Mouse (Mus musculus) MEL (cell line): ENCODE data around the gene Mrpl49. TPM values are rescaled to one million over a fixed set of nuclear protein-coding genes. Genes with fewer than 3 reads are reported as not detected.

Source experiments
- DNase-seq: peaks from one replicate; pipeline ENCODE4 v3.0.0; 2011; ENCODE audit warnings: low read depth, low spot score
- H3K27ac ChIP-seq: 2 replicates; pipeline ENCODE4 v1.5.1; 2012; ENCODE audit warnings: low read depth, mild to moderate bottlenecking, control low read depth, low read length, moderate library complexity; ENCODE audit not compliant: control insufficient read depth
- H3K27me3 ChIP-seq, 2 experiments: fragments of 150-350 bp in 1 of 2; sonication (generic) in 1 of 2; 2 replicates each; pipeline ENCODE4 v1.6.1; 2012; ENCODE audit warnings: low read length in 2 of 2, mild to moderate bottlenecking in 2 of 2, improper control_type of control experiment in 1 of 2, moderate library complexity in 1 of 2; ENCODE audit not compliant: insufficient read depth in 2 of 2, control insufficient read depth in 1 of 2
- H3K36me3 ChIP-seq, 2 experiments: 2 replicates each; pipeline ENCODE4 v1.6.1; 2012 to 2014; ENCODE audit warnings: low read length in 2 of 2, improper control_type of control experiment in 1 of 2, inconsistent platforms in 1 of 2, mild to moderate bottlenecking in 1 of 2; ENCODE audit not compliant: insufficient read depth in 2 of 2, control insufficient read depth in 1 of 2
- H3K4me1 ChIP-seq, 2 experiments: fragments of 150-350 bp in 1 of 2; sonication (generic) in 1 of 2; 2 replicates each; pipeline ENCODE4 v1.6.1; 2012; ENCODE audit warnings: low read length in 2 of 2, improper control_type of control experiment in 1 of 2, mild to moderate bottlenecking in 1 of 2; ENCODE audit not compliant: insufficient read depth in 2 of 2, control insufficient read depth in 1 of 2
- H3K4me3 ChIP-seq, 2 experiments: fragments of 150-350 bp in 1 of 2; sonication (generic) in 1 of 2; 2 replicates each; pipeline ENCODE4 v1.5.1; 2012; ENCODE audit warnings: low read depth in 2 of 2, low read length in 2 of 2, mild to moderate bottlenecking in 2 of 2, moderate library complexity in 2 of 2, control low read depth in 1 of 2, improper control_type of control experiment in 1 of 2; ENCODE audit not compliant: control insufficient read depth in 1 of 2, insufficient read depth in 1 of 2
- H3K79me2 ChIP-seq: 2 replicates; pipeline ENCODE4 v1.6.1; 2012; ENCODE audit warnings: mild to moderate bottlenecking, low read length, moderate library complexity; ENCODE audit not compliant: control insufficient read depth, poor library complexity, insufficient read depth
- H3K9ac ChIP-seq: 2 replicates; pipeline ENCODE4 v1.6.1; 2012; ENCODE audit warnings: low read depth, mild to moderate bottlenecking, control low read depth, low read length, moderate library complexity; ENCODE audit not compliant: control insufficient read depth, poor library complexity, severe bottlenecking
- H3K9me3 ChIP-seq: fragments of 150-350 bp; sonication (generic); replicated peaks from 2 replicates; pipeline ENCODE4 v1.6.1; 2012; ENCODE audit warnings: mild to moderate bottlenecking, low read length, improper control_type of control experiment, moderate library complexity; ENCODE audit not compliant: insufficient read depth
- BHLHE40 ChIP-seq: IDR thresholded peaks from 2 replicates; pipeline ENCODE4 v1.6.1; 2012; ENCODE audit warnings: low read depth, mild to moderate bottlenecking, inconsistent platforms, low read length, improper control_type of control experiment, borderline replicate concordance
- E2F4 ChIP-seq: IDR thresholded peaks from 2 replicates; pipeline ENCODE4 v1.6.1; 2011; ENCODE audit warnings: low read depth, low read length, improper control_type of control experiment, borderline replicate concordance
- ELF1 ChIP-seq: IDR thresholded peaks from 2 replicates; pipeline ENCODE4 v1.6.1; 2014; ENCODE audit warnings: low read depth, mild to moderate bottlenecking, inconsistent platforms, low read length, improper control_type of control experiment, moderate library complexity
- EP300 ChIP-seq, 2 experiments: IDR thresholded peaks; 2 replicates each; pipeline ENCODE4 v1.6.1; 2011; ENCODE audit warnings: improper control_type of control experiment in 2 of 2, low read length in 2 of 2, low read depth in 1 of 2, mild to moderate bottlenecking in 1 of 2
- GABPA ChIP-seq: IDR thresholded peaks from 2 replicates; pipeline ENCODE4 v1.6.1; 2012; ENCODE audit warnings: low read depth, mild to moderate bottlenecking, inconsistent platforms, low read length, improper control_type of control experiment, moderate library complexity
- GATA1 ChIP-seq: IDR thresholded peaks from 2 replicates; pipeline ENCODE4 v1.6.1; 2011; ENCODE audit warnings: low read depth, low read length, improper control_type of control experiment
- HCFC1 ChIP-seq: IDR thresholded peaks from 2 replicates; pipeline ENCODE4 v1.6.1; 2012; ENCODE audit warnings: low read depth, mild to moderate bottlenecking, inconsistent platforms, low read length, improper control_type of control experiment, moderate library complexity
- JUND ChIP-seq: IDR thresholded peaks from 2 replicates; pipeline ENCODE4 v1.6.1; 2011; ENCODE audit warnings: low read depth, mild to moderate bottlenecking, improper control_type of control experiment, low read length
- KAT2A ChIP-seq: conservative IDR thresholded peaks from 2 replicates; pipeline ENCODE4 v1.6.1; 2012; ENCODE audit warnings: low read depth, low read length, improper control_type of control experiment, inconsistent platforms
- MAFK ChIP-seq: IDR thresholded peaks from 2 replicates; pipeline ENCODE4 v1.6.1; 2011; ENCODE audit warnings: low read depth, mild to moderate bottlenecking, low read length, improper control_type of control experiment, borderline replicate concordance
- MAX ChIP-seq: IDR thresholded peaks from 2 replicates; pipeline ENCODE4 v1.6.1; 2011; ENCODE audit warnings: low read length, improper control_type of control experiment
- MAZ ChIP-seq: IDR thresholded peaks from 2 replicates; pipeline ENCODE4 v1.6.1; 2012; ENCODE audit warnings: low read depth, mild to moderate bottlenecking, inconsistent platforms, low read length, improper control_type of control experiment
- MEF2A ChIP-seq: IDR thresholded peaks from 2 replicates; pipeline ENCODE4 v1.6.1; 2014; ENCODE audit warnings: low read depth, mild to moderate bottlenecking, inconsistent platforms, low read length, improper control_type of control experiment; ENCODE audit not compliant: poor library complexity, insufficient replicate concordance, severe bottlenecking; ENCODE audit errors: extremely low read depth
- MXI1 ChIP-seq: IDR thresholded peaks from 2 replicates; pipeline ENCODE4 v1.6.1; 2011; ENCODE audit warnings: mild to moderate bottlenecking, low read depth, low read length, improper control_type of control experiment
- MYB ChIP-seq: IDR thresholded peaks from 2 replicates; pipeline ENCODE4 v1.6.1; 2011; ENCODE audit warnings: mild to moderate bottlenecking, low read depth, low read length, improper control_type of control experiment
- MYC ChIP-seq: IDR thresholded peaks from 2 replicates; pipeline ENCODE4 v1.6.1; 2011; ENCODE audit warnings: low read depth, mild to moderate bottlenecking, low read length, improper control_type of control experiment, moderate library complexity
- NELFE ChIP-seq: IDR thresholded peaks from 2 replicates; pipeline ENCODE4 v1.6.1; 2011; ENCODE audit warnings: low read depth, low read length, improper control_type of control experiment
- NRF1 ChIP-seq: IDR thresholded peaks from 2 replicates; pipeline ENCODE4 v1.6.1; 2014; ENCODE audit warnings: low read depth, mild to moderate bottlenecking, inconsistent platforms, low read length, improper control_type of control experiment, moderate library complexity; ENCODE audit not compliant: poor library complexity, insufficient read depth, severe bottlenecking
- POLR2A ChIP-seq, 2 experiments: IDR thresholded peaks; 2 replicates each; pipeline ENCODE4 v1.6.1; 2011 to 2012; ENCODE audit warnings: low read length in 2 of 2, mild to moderate bottlenecking in 2 of 2, control low read depth in 1 of 2, improper control_type of control experiment in 1 of 2, low read depth in 1 of 2, moderate library complexity in 1 of 2; ENCODE audit not compliant: control insufficient read depth in 1 of 2, insufficient read depth in 1 of 2, poor library complexity in 1 of 2
- POLR2AphosphoS2 ChIP-seq: IDR thresholded peaks from 2 replicates; pipeline ENCODE4 v1.6.1; 2011; ENCODE audit warnings: low read length, improper control_type of control experiment
- POLR2AphosphoS5 ChIP-seq: IDR thresholded peaks from 2 replicates; pipeline ENCODE4 v1.6.1; 2012; ENCODE audit warnings: low read depth, borderline replicate concordance, mild to moderate bottlenecking, inconsistent platforms, low read length, moderate library complexity, mixed read lengths
- RAD21 ChIP-seq: IDR thresholded peaks from 2 replicates; pipeline ENCODE4 v1.6.1; 2011; ENCODE audit warnings: mild to moderate bottlenecking, low read depth, low read length, improper control_type of control experiment
- SMC3 ChIP-seq: IDR thresholded peaks from 2 replicates; pipeline ENCODE4 v1.6.1; 2011; ENCODE audit warnings: low read depth, low read length, improper control_type of control experiment
- TBP ChIP-seq: IDR thresholded peaks from 2 replicates; pipeline ENCODE4 v1.8.0; 2011; ENCODE audit warnings: low read depth, low read length, improper control_type of control experiment
- TCF12 ChIP-seq: IDR thresholded peaks from 2 replicates; pipeline ENCODE4 v1.6.1; 2014; ENCODE audit warnings: low read depth, mild to moderate bottlenecking, inconsistent platforms, low read length, improper control_type of control experiment, moderate library complexity
- USF2 ChIP-seq, 2 experiments: IDR thresholded peaks; 2 replicates each; pipeline ENCODE4 v1.6.1; 2011 to 2012; ENCODE audit warnings: improper control_type of control experiment in 2 of 2, low read length in 2 of 2, borderline replicate concordance in 1 of 2, inconsistent platforms in 1 of 2, low read depth in 1 of 2, mild to moderate bottlenecking in 1 of 2; ENCODE audit not compliant: insufficient read depth in 1 of 2
- ZC3H11A ChIP-seq: IDR thresholded peaks from 2 replicates; pipeline ENCODE4 v1.6.1; 2012; ENCODE audit warnings: low read depth, mild to moderate bottlenecking, inconsistent platforms, low read length, improper control_type of control experiment
- ZKSCAN1 ChIP-seq: IDR thresholded peaks from 2 replicates; pipeline ENCODE4 v1.6.1; 2012; ENCODE audit warnings: low read depth, mild to moderate bottlenecking, inconsistent platforms, low read length, improper control_type of control experiment, moderate library complexity
- ZNF384 ChIP-seq: IDR thresholded peaks from 2 replicates; pipeline ENCODE4 v1.6.1; 2012; ENCODE audit warnings: low read depth, mild to moderate bottlenecking, inconsistent platforms, low read length, improper control_type of control experiment
- polyA plus RNA-seq, 2 experiments: library from polyadenylated mRNA; stranded (reverse) in 1 of 2; unstranded in 1 of 2; fragments of >175 nt in 1 of 2; fragments of >200 nt in 1 of 2; gene quantifications; 2 replicates each; pipeline versions ENCODE4 v1.2.1 to v1.2.4; 2012; ENCODE audit warnings: low replicate concordance in 2 of 2, low read depth in 1 of 2; ENCODE audit not compliant: insufficient read length in 2 of 2, insufficient read depth in 1 of 2, missing spikeins in 1 of 2
- total RNA-seq: library from RNA; depleted of rRNA; stranded (reverse); fragments of 300-350 nt; gene quantifications from 2 replicates; pipeline ENCODE4 v1.2.3, GENCODE M21; 2012

Gene Mrpl49
- total and polyA plus RNA-seq, 3 experiments = 81.6 to 98.7 TPM; not detected in 1

DNA sequence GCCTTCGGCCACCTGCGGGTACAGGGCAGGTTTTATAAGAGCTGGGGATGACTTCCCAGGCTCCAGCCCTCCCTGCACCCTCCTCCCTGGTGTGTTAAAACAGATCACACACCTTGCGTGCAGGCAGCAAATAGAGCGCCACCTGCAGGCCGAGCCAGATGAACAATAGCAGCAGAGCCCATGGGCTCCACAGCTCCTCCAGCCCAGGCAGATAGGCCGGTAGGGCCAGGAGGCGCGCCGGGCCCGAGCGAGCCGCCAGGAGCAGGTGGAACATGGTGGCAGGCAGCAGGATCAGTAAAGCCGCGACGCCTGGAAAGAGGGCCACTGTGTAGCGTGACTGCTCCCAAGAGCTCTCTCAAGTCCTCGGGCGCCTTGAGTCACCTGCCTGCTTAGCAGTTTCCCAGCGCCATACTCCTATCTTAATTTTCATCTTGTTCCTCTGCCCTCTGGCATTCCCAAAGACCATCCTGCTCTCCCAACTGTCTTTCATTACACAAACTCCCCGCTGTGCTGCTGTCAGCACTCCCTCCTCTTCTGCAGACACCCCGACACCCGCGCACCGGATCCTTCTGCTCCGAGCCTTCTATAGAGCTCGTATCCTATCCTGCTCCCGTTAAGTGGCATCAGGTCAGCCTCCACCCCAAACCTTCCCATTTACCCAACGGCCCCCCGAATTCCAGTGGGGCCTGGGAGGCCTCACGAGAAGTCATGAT is 9.6 kb upstream of the Mrpl49 start (continued):
- no peak for TF ChIP-seq TBP
- no peak for TF ChIP-seq NELFE
- TF ChIP-seq MAZ = peak; percentile 46
- TF ChIP-seq JUND = no peak
- TF ChIP-seq NRF1 = no peak
- no peak for TF ChIP-seq MAX
- no peak for TF ChIP-seq GATA1
- TF ChIP-seq ZKSCAN1 = no peak
- TF ChIP-seq SMC3 = peak; percentile 67
- TF ChIP-seq ELF1 = no peak
- no peak for TF ChIP-seq USF2 (IDR thresholded peaks at IDR 0.05; ENCODE audit: borderline replicate concordance in 1 of 2, insufficient read depth in 1 of 2, low read depth in 1 of 2, low read length in 2 of 2)
- TF ChIP-seq POLR2AphosphoS5 = no peak
- peak; percentile 41; the same call in 1 of the 2 replicates for TF ChIP-seq MYC
- no peak for TF ChIP-seq MAFK
- no peak for TF ChIP-seq KAT2A
- no peak for TF ChIP-seq EP300 (IDR thresholded peaks at IDR 0.05; ENCODE audit: low read depth in 1 of 2, low read length in 2 of 2)
- no peak for TF ChIP-seq BHLHE40
- TF ChIP-seq POLR2AphosphoS2 = no peak
- no peak for TF ChIP-seq ZNF384
- no peak for TF ChIP-seq MXI1
- TF ChIP-seq MYB = no peak
- TF ChIP-seq RAD21 = peak; percentile 28
- no peak for TF ChIP-seq E2F4
- TF ChIP-seq ZC3H11A = no peak
- TF ChIP-seq TCF12 = no peak

DNA sequence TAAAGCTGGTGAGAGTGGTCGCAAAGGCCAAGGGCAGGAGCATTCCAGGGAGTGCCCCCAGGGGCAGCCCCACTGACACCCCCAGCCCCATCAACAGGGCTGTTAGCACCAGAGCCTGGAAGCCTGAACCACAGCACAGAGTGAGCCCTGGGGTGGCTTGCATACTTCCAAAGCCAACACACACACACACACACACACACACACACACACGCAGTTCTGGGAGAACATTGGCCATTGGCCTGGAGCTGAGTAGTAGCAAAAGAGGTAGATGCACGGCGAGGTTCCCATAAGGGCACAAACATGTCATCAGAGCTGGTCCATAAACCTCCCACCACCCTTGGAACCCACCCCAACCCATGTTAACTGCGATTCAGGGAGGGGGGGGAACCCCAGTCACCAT is 9.0 kb upstream of the Mrpl49 start:
- DNase-seq = no peak
- Histone ChIP-seq H3K9me3 (no peaks in the 10 kb centered on the region), H3K79me2 (peaks cover 12% of the 10 kb centered on the region), H3K27ac (no peak overlapping the region), H3K9ac (peak overlapping the region; percentile 75), H3K4me3 (peak overlapping the region; percentile 40 to 49; a peak in 3 of 4 replicates), H3K4me1 (peaks cover 0 to 13% of the 10 kb centered on the region in 2 experiments; a peak in 3 of 4 replicates), H3K27me3 (no peaks in the 10 kb centered on the region), H3K36me3 (peaks cover 0 to 6% of the 10 kb centered on the region in 2 experiments; a peak in 1 of 4 replicates)
- TF ChIP-seq BHLHE40 = 0 out of 2 replicates have a peak, but pooled peaks have one; percentile 9
- no peak for TF ChIP-seq MAX
- TF ChIP-seq NELFE = no peak
- TF ChIP-seq TBP = no peak
- no peak for TF ChIP-seq NRF1
- 0 out of 2 replicates have a peak, but pooled peaks have one; percentile 18 for TF ChIP-seq ELF1
- no peak for TF ChIP-seq JUND
- no peak for TF ChIP-seq EP300 (IDR thresholded peaks at IDR 0.05; ENCODE audit: low read depth in 1 of 2, low read length in 2 of 2)
- no peak for TF ChIP-seq HCFC1
- TF ChIP-seq GABPA = no peak
- TF ChIP-seq MEF2A = no peak
- no peak for TF ChIP-seq MAZ
- TF ChIP-seq GATA1 = no peak
- TF ChIP-seq POLR2A (IDR thresholded peaks at IDR 0.05; ENCODE audit: control insufficient read depth in 1 of 2, insufficient read depth in 1 of 2, low read depth in 1 of 2, low read length in 2 of 2, poor library complexity in 1 of 2) = no peak
- no peak for TF ChIP-seq ZKSCAN1
